Mouse (Mus musculus): ENCODE results near the gene 9230112D13Rik.

9230112D13Rik gene

GRCm38 (mm10) chr14:34522701-34523100, at the start of gene 9230112D13Rik:
9230112D13Rik (minus strand) TSS chr14:34522801.
- DNase-seq (ENCODE audit: low spot score in 2 of 2) = no peak

GRCm38 (mm10) chr14:34571610-34572387, 49.2 kb upstream of the 9230112D13Rik start:
- DNase-seq (ENCODE audit: low spot score in 2 of 2) = no peak

DNA sequence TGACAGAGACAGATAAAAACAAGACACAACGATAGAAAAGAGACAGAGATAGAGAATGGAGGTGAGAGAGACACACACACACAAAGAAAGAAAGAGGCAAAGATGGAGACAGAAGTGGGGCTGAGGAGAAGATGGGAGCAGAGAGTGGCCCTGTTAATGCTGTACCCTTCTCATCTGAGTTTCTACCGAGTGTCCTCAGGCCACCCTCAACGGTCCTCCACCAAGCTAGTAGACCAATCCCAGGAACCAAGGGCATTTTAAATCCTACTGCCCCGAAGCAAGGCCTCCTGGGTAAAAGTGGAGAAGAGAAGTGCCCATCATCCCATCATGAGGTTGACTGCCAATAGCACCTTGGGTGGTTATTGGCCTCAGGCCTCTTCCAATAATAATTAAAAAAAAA, 48.3 kb upstream of the 9230112D13Rik start:
- no peak for DNase-seq (ENCODE audit: low spot score in 2 of 2)

DNA sequence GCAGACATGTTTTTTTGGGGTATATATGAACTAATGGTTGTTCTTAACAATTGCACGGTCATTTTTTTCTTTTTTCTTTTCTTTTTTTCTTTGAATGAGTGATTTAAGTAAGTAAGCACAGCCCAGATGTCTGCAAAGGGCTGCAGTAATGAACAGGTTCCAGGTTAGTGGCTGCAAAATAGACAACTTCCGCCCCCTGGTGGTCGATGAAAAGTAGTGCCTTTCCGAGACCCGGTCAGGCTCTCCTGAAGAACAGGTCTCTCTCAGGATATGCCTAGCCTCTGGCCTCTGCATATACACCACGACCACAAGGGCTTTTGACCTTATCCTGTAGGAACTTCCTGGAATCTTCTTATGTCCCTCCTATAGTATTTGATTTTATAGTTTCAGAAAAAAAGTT, 47.7 kb upstream of the 9230112D13Rik start:
- DNase-seq (ENCODE audit: low spot score in 2 of 2) = peak; percentile 12 to 42

GRCm38 (mm10) chr14:34569534-34570194, 47.1 kb upstream of the 9230112D13Rik start:
- DNase-seq (ENCODE audit: low spot score in 2 of 2) = no peak

DNA sequence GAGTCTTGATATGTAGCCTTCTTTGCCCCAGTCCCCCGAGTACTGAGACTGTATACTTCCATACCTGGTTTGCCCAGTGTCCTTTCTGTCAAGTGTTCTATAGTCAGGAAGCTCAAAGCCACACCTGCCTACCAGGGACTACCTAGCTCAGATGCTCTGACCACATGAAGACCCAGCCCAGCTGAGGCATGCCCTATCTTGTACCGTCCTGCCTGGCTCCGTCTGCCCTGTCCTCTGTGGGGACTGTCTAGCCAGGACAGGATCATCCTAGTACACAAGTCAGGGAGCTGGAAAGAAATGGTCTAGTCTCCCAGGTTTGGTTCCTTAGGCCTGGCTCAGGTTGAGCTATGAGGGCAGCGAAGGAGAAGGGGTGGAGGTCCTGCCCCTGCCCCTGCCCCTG, 46.0 kb upstream of the 9230112D13Rik start:
- no peak for DNase-seq (ENCODE audit: low spot score in 2 of 2)

- no peak for DNase-seq (ENCODE audit: low spot score in 2 of 2)
Observed at GRCm38 (mm10) chr14:34567697-34568096, 45.1 kb upstream of the 9230112D13Rik start.

DNA sequence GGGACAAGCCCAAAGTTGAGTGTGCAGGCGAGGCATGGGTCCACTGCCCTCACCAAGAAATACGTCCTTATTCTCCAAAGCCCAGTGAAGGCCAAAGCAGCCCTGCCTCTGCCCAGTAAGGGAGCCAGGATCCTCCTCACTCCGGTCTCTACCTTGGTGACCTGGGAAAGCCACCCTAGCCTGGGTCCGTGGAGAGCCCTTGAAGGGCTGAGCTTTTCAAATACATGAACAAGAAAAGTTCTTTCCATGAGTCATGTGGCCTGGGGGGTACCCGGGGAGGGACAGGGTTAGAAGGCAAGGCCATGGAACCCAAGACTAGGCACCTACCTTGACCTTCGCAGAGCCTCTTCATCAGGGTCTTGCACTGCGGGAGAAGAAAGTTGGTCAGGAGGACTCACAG, 43.9 kb upstream of the 9230112D13Rik start:
- no peak for DNase-seq (ENCODE audit: low spot score in 2 of 2)

DNA sequence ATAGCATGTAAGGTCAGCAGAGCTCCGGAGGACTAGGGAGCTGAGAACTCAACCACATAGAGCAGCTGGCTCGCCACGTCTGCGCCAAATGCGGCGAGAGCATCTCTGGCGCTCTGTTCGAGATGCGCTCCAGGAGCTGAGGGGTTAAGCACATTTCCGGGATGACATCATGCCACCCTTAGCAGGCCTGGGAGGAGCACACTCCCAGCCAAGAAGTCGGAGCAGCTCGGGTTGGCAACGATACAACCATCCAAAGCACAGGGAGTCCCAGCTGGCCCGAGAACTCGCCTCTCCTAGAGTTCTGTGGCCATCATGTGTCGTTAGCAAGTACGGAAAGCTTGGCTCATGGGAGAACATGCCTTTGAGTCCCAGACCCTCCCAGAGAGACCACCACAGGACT, 43.1 kb upstream of the 9230112D13Rik start:
- DNase-seq (ENCODE audit: low spot score in 2 of 2) = no peak

DNA sequence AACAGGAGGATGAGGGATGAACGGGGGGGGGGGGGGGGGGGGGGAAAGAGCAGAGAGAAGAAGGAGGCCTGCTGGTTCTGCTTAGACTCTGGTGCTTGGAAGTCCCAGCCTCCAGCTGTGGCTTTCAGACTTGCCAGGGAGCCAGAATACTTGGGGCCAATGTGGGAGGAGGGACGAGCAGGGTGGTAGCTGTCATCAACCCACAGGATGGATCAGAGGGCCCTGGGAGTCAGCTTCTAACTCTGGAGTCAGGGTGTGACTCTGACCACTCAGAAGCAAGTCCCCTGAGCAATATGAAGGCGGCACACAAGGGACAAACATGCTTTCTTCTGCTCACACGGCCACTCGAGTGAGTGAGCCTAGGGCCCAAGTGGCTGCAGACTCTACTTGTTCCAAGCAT, 42.0 kb upstream of the 9230112D13Rik start:
- DNase-seq (ENCODE audit: low spot score in 2 of 2) = no peak

DNA sequence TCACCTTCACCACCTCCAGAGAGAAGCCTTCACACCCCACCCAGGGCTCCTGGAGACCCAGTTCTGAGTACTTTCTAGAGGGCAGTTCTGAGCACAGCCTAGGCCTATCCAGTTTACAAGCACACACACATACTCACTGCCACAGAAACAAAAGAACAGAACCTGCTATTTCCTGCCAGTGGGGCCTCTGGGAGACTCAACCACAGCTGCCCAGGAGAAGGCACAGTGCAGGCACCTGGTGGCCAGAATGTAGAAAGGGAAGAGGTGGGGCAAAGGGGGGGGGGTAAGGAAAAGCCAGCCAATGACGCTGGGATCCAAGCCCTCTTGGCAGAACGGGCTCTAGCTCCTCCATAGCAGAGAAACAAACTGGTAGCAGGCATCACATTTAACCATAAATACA, 39.8 kb upstream of the 9230112D13Rik start:
- DNase-seq (ENCODE audit: low spot score in 2 of 2) = no peak

DNA sequence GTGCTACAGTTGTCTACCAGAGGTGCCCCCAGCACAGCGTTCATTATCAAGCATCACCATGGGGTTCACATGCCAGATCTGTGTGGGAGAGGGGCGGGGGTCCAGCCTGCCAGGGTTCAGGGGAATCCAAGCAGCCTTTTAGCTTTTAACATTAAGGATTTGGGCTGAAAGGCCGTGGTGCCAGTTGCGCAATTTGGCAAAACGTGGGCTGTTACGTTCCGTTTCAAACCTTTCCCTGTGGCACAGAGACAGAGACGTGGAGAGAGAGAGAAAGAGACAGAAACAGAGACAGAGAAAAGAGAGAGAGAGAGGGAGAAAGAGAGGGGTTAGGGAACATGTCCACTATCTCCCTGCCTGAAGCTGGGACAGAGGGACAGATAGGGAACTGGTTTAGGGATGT, 39.0 kb upstream of the 9230112D13Rik start:
- DNase-seq (ENCODE audit: low spot score in 2 of 2) = no peak

DNA sequence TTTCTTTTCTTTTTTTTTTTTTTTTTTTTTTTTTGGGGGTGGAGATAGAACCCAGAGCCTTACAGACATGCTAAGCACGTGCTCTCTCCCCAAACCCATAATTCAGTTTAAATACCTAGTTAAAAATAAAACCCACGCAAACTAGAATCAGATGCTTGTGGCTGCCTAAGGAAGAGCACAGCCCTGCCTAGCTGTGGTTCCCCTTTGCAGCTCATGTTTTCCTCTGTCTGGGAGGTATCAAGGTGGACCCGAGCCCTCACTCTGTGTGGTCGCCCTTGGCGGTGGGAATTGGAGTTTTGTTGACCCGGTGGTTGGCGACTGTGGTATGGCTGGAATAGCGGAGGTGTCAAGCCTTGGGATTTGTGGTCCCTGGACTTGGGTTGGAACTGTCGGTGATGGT, 36.3 kb upstream of the 9230112D13Rik start:
- DNase-seq (ENCODE audit: low spot score in 2 of 2) = no peak

DNA sequence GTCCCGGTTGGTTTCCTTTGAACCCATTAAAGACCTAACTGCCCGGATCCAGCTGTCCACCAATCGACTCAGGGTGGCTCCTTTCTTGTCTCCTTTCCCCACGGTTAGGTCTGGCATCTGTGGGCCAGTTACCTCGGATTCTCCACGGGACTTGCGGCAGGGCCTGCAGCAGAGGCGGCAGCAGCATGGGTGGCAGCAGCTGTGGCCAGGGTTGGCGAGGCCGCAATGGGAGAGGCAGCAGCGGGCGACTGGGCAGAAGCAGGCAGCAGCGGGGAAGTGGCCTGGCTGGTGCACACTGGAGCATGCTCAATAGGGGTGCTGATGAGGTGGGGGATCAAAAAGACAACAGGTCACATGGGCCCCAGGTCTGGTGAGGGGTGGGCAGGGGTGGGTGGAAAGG, 32.6 kb upstream of the 9230112D13Rik start:
- no peak for DNase-seq (ENCODE audit: low spot score in 2 of 2)

- no peak for DNase-seq (ENCODE audit: low spot score in 2 of 2)
Observed at GRCm38 (mm10) chr14:34554047-34554446, 31.4 kb upstream of the 9230112D13Rik start.

GRCm38 (mm10) chr14:34553470-34553869, 30.9 kb upstream of the 9230112D13Rik start:
- no peak for DNase-seq (ENCODE audit: low spot score in 2 of 2)

- no peak for DNase-seq (ENCODE audit: low spot score in 2 of 2)
Observed at GRCm38 (mm10) chr14:34552226-34552625, 29.6 kb upstream of the 9230112D13Rik start.

DNA sequence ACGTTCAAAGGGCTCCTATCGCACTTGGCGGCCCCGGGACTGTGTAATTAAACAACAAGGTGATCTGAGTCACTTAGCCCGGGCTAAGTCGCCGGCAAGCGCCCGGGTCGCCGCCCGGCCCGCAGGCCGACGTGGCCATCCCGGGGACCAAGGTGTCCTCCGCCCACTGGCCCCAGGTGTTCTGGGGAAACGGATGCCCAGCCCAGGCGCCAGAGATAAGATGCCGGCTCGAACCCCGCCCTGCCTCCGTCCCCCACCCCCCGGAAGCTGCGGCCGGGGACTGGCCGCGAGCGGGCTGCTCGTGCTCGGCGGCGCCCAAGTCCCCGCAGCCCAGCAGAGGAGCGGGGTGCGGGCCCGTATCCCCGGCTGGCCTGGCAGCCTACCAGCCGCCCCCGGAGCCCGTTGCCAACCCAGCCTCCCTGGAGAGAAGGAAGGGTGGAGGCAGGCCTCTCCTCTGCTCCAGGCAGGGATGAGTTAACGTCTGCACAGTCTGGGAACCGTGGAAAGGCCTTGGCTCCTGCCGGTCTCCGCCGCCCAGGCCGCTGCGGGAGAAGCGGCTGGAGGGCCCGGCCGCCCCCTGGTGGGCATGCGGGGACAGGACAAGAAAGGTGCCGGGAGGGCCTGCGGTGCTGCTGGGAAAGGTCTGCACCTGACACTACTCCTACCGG, 26.5 kb upstream of the 9230112D13Rik start:
- DNase-seq (ENCODE audit: low spot score in 2 of 2) = peak; percentile 19 to 45

GRCm38 (mm10) chr14:34548391-34549001, 25.9 kb upstream of the 9230112D13Rik start:
- no peak for DNase-seq (ENCODE audit: low spot score in 2 of 2)

DNA sequence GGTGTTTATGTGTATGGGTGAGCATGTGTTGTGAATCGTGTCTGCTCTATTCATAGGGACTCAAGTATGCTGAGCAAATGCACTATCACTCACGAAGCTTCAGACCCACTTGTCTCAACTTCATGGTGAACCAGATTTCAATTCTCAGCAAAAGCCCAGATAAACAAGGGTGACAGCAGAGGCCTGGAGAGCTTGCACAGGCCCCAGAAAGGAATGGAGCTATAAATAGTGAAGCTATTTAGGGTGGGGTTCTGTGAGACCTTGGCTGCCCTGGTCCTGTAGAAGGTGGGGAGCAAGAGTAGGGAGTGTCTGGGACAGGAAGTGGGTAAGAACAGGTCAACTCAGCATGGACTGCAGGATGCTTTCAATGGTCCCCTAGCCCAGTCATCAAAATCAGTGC, 21.9 kb upstream of the 9230112D13Rik start:
- DNase-seq (ENCODE audit: low spot score in 2 of 2) = no peak

DNA sequence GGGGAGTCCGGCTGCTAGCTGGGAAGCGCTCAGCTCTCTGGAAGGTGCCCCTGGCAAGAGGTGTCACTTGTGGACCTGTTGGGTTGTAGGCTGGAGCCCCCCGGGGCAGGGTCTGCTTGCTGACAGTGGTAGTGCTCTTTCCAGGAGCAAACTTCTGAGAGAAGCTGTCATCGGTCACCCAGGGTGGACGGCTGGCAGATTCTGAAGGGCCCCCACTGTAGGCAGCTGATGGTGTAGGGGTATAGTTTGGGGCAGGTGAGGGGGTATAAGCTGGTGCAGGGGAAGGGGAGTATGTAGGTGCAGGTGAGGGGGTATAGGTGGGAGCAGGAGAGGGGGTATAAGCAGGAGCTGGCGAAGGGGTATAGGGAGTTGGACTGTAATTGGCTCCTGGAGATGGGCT, 21.4 kb upstream of the 9230112D13Rik start:
- no peak for DNase-seq (ENCODE audit: low spot score in 2 of 2)

- no peak for DNase-seq (ENCODE audit: low spot score in 2 of 2)
Observed at GRCm38 (mm10) chr14:34543596-34543995, 21.0 kb upstream of the 9230112D13Rik start.

Measured in natural killer cell, adult 2 months (primary cell).